Mouse (Mus musculus) spleen, adult 2 months (tissue): ENCODE measurements at regions not wholly inside any gene's neighbourhood (a gene's known extent, or its start where the extent isn't known, plus 50 kb on each side); places are given as distances from the start of the nearest gene placed in this dataset.

ENCODE experiments used
- CTCF ChIP-seq: fragments of 200-500 bp; IDR thresholded peaks from 2 replicates; pipeline ENCODE4 v1.5.1; 2011; ENCODE audit warnings: mild to moderate bottlenecking, inconsistent platforms; ENCODE audit not compliant: insufficient read depth, insufficient read length, insufficient replicate concordance; ENCODE audit errors: extremely low read depth
- POLR2A ChIP-seq: fragments of 200-500 bp; IDR thresholded peaks from 2 replicates; pipeline ENCODE4 v1.6.1; 2011; ENCODE audit warnings: low read depth, low read length, inconsistent platforms

DNA sequence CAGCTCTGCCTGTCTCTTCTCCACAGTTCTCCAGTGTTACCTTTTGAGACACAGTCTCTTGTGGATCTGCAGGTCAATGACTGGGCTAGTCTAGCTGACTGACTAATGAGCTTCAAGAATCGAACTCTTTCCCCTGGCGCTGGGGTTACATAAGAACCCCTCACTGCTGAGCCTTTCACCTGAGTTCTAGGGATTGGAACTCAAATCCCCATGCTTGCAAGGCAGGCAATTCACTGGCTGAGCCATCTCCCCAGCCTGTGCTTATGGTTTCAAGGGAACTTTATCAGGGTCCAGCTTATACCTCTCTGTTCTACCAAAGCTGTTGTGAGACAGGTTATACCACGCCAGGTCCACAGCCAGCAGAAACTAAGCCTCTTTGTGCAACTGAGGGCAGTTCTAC lies 69.7 kb upstream of the Armc2 start:
- TF ChIP-seq POLR2A: no peak
- no peak for TF ChIP-seq CTCF
